Mouse (Mus musculus) v-Abl transformed pro-B cells (cell line): ENCODE data around the gene Hspa12a.

Experiments used
- in situ Hi-C, 2 experiments: fragments of 400-800 bp; cut with MboI; formaldehyde crosslinking; loops; one replicate each; pipeline ENCODE4 v1.15.1; 2025; ENCODE audit not compliant: unreplicated experiment in 2 of 2

Gene Hspa12a

GRCm38 (mm10) chr19:58942841-58943828 lies at the start of gene Hspa12a, which contains the start of gene Eno4:
Gene Hspa12a, minus strand, starts transcription at chr19:58943654.
Gene Eno4, plus strand, starts transcription at chr19:58943425.
- in situ Hi-C loops = no loop called here

- in situ Hi-C loops = no loop called here
These were observed 38.1 kb upstream of the Hspa12a start for GRCm38 (mm10) chr19:58981571-58981970.

DNA sequence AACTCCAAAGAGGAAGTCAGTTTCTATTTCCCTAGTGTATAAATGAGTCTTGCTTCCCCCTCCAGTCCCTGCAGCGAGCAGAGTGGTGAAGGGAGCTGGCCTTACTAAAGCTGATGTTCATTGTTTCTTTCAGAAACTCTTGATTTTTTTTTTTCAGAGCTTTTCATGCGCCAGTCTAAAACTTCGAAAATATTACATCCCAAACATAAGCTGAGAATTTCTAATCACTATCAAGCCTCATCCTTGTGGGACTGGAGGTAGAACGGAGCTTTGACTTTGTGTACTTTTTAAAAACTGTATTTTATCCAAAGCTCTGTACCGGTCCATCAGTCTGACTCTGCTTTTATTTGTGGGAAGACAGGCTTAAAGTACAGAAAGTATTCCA lies 36.6 kb upstream of the Hspa12a start:
- in situ Hi-C loops = no loop called here

DNA sequence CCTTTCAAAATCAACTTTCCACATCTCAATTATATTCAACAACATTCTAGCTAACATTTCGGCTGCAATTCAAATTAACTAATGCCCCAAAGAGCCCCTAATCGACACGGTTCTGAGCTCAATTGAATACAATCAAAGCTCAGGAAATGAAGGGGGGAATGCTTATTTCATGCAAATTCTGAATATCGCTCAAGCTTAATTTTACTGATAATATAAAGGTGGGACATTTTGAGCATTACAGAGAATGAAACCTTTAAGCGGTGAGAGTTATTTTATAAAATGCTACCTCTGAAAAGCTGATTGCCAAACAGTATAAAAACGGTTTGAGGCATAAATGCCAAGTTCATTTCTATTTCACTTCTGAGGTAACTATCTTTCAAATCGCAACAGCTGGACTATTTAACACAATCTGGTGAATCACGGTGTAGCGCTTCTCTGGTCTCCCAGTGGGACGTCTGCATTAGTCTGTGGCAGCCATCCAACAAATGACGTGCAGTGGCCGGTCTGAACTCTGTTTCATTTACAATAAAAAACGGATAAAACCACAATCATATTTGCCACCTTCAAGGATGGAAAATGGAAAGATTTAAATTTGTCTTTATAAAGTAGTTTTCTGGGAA lies 36.1 kb upstream of the Hspa12a start:
- in situ Hi-C loops = no loop called here

DNA sequence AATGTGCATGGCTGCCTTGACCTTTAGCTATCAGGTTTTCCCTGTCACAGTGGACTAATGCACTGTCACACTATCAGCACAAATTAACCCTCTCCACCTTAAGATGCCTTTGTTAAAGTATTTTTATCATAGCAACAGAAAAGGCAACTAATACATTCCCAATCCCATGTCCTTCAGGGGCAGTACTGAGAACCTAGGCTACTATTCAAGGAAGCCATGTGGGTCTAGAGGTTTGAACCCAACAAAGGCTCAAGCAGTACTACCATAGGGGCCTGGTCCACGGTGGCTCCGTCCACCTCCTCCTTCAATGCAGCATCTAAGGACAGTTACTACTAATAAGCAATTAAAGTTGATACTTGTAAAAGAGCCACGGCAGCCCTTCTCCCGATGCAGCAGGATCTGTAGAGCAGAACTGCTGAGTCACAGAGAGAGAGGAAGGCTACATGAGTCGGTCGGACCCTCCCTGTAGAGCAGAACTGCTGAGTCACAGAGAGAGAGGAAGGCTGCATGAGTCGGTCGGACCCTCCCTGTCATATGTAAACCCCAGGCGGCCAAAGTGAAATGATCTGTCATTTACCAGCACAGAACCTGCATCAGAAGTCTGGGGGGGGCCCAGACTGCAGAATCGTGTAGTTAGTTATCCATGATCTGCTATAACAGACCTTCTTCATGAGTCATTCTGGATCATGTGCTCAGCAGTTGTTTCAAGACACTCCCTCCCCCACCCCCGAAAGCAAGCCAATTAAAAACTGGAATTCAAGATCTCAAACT lies 35.1 kb upstream of the Hspa12a start:
- in situ Hi-C loops = no loop called here

GRCm38 (mm10) chr19:58975216-58975863 lies 31.9 kb upstream of the Hspa12a start:
- in situ Hi-C loops = no loop called here

- in situ Hi-C loops = no loop called here
These were observed 30.7 kb upstream of the Hspa12a start for GRCm38 (mm10) chr19:58974126-58974525.

DNA sequence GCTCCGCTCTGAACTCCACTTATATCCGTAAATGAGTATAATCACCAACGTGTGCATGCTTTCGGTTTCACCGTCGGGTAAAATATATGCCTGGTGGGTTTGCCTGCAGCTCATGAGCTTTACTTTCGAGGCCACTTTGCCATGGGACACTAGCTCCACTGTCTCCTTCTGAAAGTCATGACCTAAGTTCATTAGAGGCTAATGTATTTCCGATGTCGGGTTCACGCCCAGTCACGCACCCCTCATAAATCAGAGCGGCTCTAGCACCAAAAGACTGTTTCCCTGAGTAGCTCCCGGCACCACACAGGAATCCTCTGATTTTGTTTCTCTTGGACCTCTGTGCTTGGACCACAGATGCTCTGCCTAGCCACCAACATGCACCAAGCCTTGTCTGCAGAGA lies 27.4 kb upstream of the Hspa12a start:
- in situ Hi-C loops = no loop called here

DNA sequence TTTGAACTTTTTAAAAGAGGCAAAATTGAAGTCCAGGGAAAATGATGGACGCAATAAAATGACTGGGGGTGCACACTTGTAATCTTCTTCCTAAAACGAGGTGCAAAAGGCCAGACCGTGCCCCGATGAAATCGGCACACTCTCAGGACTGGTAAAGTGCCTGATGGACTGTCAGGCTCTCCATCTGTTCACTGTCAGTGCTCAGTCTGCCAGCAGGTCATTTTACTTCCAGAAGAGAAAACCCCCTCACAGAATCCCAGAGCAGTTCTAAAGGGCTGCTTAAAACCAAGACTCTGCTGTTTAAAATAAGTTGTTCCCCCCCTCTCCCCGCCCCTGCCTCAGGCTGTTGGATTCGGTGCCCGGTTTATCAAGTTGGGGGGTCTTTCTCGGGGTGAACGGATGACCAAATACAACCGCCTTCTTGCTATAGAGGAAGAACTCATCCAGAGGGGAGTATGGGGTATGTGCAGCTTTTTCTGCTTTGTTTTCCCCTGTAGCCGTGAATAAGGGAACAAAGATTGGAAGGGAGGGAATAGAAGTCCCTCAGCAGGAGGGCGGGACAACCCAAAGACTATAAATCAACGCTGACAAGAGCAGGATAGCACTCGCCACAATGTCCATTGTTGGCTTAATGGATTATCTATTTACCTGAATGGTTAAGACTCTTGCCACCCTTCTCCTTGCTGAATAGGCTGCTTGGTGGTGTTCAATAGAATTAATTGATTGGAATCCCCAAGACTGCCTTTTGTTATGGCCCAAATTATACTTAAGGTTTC lies 25.5 kb upstream of the Hspa12a start:
- in situ Hi-C loops = no loop called here

- in situ Hi-C loops = no loop called here
These were observed 19.6 kb upstream of the Hspa12a start for GRCm38 (mm10) chr19:58963011-58963410.

GRCm38 (mm10) chr19:58954779-58955178 lies 11.3 kb upstream of the Hspa12a start:
- in situ Hi-C loops = no loop called here

DNA sequence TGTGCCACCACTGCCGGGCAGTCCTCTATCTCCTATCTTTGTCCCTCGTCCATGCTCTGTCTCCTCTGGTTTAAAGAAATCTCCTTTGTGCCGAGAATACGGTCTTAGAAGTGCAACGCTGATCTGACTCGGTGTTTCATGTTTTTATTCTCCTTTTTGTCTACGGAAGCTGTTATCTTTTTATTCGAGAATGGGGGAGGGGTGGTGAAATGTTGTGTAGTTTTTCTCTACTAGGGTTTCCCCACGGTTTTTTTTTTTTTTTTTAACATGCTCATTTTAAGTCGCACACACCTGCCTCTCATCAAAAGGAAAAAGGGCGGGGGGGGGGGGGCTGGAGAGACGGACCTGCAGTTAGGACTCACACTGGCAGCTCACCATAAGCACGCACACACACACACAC lies 8.8 kb upstream of the Hspa12a start:
- in situ Hi-C loops = no loop called here

GRCm38 (mm10) chr19:58951521-58951920 lies 8.1 kb upstream of the Hspa12a start:
- in situ Hi-C loops = no loop called here

GRCm38 (mm10) chr19:58945959-58946358 lies 2.5 kb upstream of the Hspa12a start:
- in situ Hi-C loops = no loop called here

GRCm38 (mm10) chr19:58933062-58933461 lies 10.4 kb downstream of the Hspa12a start:
- in situ Hi-C loops = no loop called here

GRCm38 (mm10) chr19:58931081-58931800 lies 12.2 kb downstream of the Hspa12a start:
- in situ Hi-C loops = no loop called here

- in situ Hi-C loops = no loop called here
These were observed 24.3 kb downstream of the Hspa12a start for GRCm38 (mm10) chr19:58919148-58919547.

DNA sequence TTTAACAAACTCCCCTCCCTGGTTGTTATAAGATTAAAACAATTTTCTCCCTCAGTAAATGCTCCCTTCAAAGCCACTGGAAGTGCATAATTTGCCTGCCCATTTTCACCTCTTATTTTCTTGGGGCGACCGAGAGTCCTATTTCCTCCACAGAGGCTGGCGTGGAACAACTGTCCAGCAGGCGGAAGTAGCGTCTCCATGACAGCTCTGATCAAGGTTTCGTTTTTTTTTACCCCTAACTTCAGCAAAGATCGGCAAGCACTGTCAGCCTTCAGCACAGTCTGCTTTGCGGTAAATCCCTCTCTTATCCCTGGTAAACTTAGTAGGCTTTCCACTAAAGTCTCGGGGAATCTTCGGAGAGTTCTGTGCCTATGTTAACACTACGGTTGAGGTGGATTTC lies 24.9 kb downstream of the Hspa12a start:
- in situ Hi-C loops = no loop called here

- in situ Hi-C loops = no loop called here
These were observed 30.2 kb downstream of the Hspa12a start for GRCm38 (mm10) chr19:58913301-58913700.
